Mouse (Mus musculus) thymus, postnatal 36 days (tissue): Measurements from ENCODE around the gene Smg8.

ENCODE experiments used
- DNase-seq, 2 experiments: peaks; one replicate each; pipeline ENCODE4 v3.0.0; 2022; ENCODE audit warnings: mixed read lengths in 2 of 2

Gene Smg8

DNA sequence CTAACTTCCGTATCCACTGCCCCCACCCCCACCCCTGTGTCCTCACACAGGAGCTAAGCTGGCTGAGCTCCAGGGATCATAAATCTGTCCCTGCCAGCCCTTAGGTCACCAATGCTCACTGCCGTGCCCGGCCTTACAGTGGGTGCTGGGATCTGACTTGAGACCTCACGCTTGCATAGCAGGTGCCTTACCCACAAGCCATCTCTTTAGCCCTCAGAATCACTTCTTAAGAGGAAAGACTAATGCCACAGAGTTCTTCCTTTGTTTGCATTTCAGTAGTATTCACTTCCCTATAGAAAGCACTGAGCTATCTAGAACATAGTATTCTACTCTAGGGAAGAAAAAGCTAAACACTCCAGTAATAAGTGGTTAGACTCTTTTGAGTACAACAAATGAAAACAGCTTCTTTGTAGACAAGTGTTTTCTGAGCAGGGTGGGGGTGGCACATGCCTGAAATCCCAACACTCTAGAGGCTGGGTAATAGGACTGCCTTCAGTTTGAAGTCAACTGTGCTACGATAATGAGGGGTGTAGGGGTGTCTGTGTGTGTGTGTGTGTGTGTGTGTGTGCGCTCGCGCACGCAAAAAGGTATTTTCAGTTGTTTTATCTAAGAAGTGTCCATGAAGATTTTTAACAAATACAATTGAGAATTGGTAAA lies 47.1 kb downstream of the Smg8 start:
- DNase-seq: no peak

DNA sequence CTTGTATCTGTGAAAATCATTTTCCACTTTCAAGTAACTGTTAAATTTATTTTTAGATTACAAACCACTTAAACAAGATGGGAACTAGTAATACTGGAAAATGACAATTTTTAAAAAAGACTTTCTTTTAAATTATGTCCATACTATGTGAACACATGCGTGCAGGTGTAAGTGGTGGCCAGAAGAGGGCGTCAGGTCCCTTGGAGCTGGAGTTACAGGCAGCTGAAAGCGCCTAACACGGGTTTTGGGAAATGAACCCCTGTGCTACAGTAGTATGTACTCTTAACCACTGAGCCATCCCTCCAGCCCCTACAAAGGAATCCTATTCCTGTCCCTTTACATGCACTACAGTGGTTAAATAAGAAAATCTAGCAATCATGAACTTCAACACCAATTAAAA lies 50.4 kb downstream of the Smg8 start:
- peak in 1 of 2 experiments; percentile 9 for DNase-seq

DNA sequence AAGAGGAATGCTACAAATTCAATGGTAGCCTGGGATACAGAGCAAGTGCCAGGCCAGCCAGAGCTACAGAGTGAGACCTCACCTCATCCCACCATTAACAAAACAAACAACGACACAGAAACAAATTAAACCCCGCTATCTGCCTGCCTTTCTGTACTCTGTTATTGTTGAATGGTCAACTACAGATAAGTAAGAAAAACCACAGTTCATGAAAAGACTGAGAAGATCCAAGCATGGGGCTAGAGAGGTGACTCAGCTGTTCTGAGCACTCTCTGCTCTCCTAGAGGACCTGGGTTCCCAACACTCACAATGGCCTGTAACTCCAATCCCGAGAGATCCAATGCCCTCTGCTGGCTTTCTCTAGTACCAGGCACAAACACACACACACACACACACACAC lies 58.4 kb downstream of the Smg8 start:
- DNase-seq: no peak
